Mouse (Mus musculus): Measurements from ENCODE around the gene Itprip. TPM values are rescaled to one million over a fixed set of nuclear protein-coding genes. Genes with fewer than 3 reads are reported as not detected.
A peak's percentile ranks its signal among the peaks of the same experiment; 100 is the strongest.

Gene Itprip
- polyA plus RNA-seq, 1 experiment: 8.0 TPM

GRCm38 (mm10) chr19:47886617-47887016 is 32.5 kb downstream of the Itprip start:
- Histone ChIP-seq H3K4me1 (ENCODE audit: control insufficient read depth, insufficient read depth, low read length) (peaks cover 9% of the 10 kb centered on the region), H3K27me3 (replicated peaks; ENCODE audit: control insufficient read depth, insufficient read depth, low read length) (no peaks in the 10 kb centered on the region), H3K4me3 (ENCODE audit: insufficient read depth, low read depth, low read length) (no peak overlapping the region), H3K27ac (ENCODE audit: insufficient read depth, low read depth, low read length) (peak overlapping the region; percentile 81), H3K36me3 (ENCODE audit: control insufficient read depth, insufficient read depth, low read length) (no peaks in the 10 kb centered on the region)
- WGBS: 44% methylated on average over 7 of the region's 7 CpGs
- DNase-seq: peak; percentile 94
- TF ChIP-seq CTCF (conservative IDR thresholded peaks at IDR 0.05; ENCODE audit: insufficient read depth, insufficient read length, low read depth, low read length): no peak
- no peak for TF ChIP-seq POLR2A (IDR thresholded peaks at IDR 0.05; ENCODE audit: low read depth, low read length)

GRCm38 (mm10) chr19:47885886-47886285 is 33.2 kb downstream of the Itprip start:
- TF ChIP-seq POLR2A (IDR thresholded peaks at IDR 0.05; ENCODE audit: low read depth, low read length): no peak
- no peak for TF ChIP-seq CTCF (conservative IDR thresholded peaks at IDR 0.05; ENCODE audit: insufficient read depth, insufficient read length, low read depth, low read length)
- DNase-seq: no peak
- 67% methylated on average over 11 of the region's 11 CpGs for WGBS
- Histone ChIP-seq H3K4me1 (ENCODE audit: control insufficient read depth, insufficient read depth, low read length) (peaks cover 9% of the 10 kb centered on the region), H3K4me3 (ENCODE audit: insufficient read depth, low read depth, low read length) (no peak overlapping the region), H3K27ac (ENCODE audit: insufficient read depth, low read depth, low read length) (peak overlapping the region; percentile 15), H3K36me3 (ENCODE audit: control insufficient read depth, insufficient read depth, low read length) (no peaks in the 10 kb centered on the region), H3K27me3 (replicated peaks; ENCODE audit: control insufficient read depth, insufficient read depth, low read length) (no peaks in the 10 kb centered on the region)

DNA sequence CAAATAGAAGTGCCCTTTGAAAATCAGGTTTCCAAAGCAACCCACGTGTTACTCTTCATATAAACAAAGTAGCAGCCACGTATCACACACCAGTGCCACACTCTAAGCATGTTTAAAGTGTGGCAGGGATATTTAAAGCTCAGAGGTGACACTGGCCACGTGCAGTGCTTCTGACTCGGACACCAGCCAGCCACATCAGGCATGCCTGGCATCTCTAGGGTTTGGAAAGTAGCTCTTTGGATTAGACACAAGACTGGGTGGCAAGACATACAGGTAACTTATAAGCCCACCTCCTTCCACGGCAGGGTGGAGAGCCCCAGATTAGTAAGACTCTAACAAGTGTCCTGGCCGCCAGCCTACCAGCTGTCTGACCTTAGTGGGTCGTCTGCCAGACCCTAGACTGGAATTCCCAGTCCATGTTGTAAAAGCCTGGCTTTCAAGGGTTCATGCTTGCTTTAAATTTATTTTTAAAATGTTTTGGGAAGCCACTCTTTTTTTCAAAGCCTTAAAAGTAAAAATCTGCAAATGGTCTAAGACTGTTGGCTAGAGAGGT is 33.8 kb downstream of the Itprip start:
- H3K4me1 ChIP-seq (ENCODE audit: control insufficient read depth, insufficient read depth, low read length): peaks cover 8% of the 10 kb centered on the region
- H3K36me3 ChIP-seq (ENCODE audit: control insufficient read depth, insufficient read depth, low read length): no peaks in the 10 kb centered on the region
- TF ChIP-seq CTCF (conservative IDR thresholded peaks at IDR 0.05; ENCODE audit: insufficient read depth, insufficient read length, low read depth, low read length): no peak
- no peak for TF ChIP-seq POLR2A (IDR thresholded peaks at IDR 0.05; ENCODE audit: low read depth, low read length)
- DNase-seq: no peak
- H3K4me3 ChIP-seq (ENCODE audit: insufficient read depth, low read depth, low read length): no peak overlapping the region
- 51% methylated on average over 7 of the region's 7 CpGs for WGBS
- H3K27me3 ChIP-seq (replicated peaks; ENCODE audit: control insufficient read depth, insufficient read depth, low read length): no peaks in the 10 kb centered on the region
- H3K27ac ChIP-seq (ENCODE audit: insufficient read depth, low read depth, low read length): peak overlapping the region; percentile 15; the same call in 1 of the 2 replicates

GRCm38 (mm10) chr19:47884296-47885085 is 34.6 kb downstream of the Itprip start:
- Histone ChIP-seq H3K36me3 (ENCODE audit: control insufficient read depth, insufficient read depth, low read length) (no peaks in the 10 kb centered on the region), H3K27me3 (replicated peaks; ENCODE audit: control insufficient read depth, insufficient read depth, low read length) (no peaks in the 10 kb centered on the region), H3K27ac (ENCODE audit: insufficient read depth, low read depth, low read length) (no peak overlapping the region), H3K4me3 (ENCODE audit: insufficient read depth, low read depth, low read length) (no peak overlapping the region), H3K4me1 (ENCODE audit: control insufficient read depth, insufficient read depth, low read length) (peaks cover 4% of the 10 kb centered on the region)
- 66% methylated on average over 13 of the region's 13 CpGs for WGBS
- TF ChIP-seq CTCF (conservative IDR thresholded peaks at IDR 0.05; ENCODE audit: insufficient read depth, insufficient read length, low read depth, low read length) (no peak), POLR2A (IDR thresholded peaks at IDR 0.05; ENCODE audit: low read depth, low read length) (no peak)
- DNase-seq: peak; percentile 25

DNA sequence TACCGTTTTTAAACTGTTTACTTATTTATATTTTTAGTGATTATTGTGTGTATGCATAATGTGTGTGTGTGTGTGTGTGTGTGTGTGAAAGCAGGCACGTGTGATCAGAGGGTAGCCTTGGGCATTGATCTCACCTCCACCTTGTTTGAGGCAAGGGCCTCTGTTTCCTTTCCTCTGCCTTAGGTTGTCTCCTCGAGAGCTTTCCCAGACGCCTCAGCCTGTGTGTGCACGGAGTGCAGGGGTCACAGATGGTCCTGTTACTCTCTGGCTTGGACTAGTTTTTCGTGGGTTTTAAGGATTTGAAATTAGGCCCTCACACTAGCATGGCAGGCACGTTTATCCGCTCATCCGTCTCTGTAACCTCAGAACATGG is 36.2 kb downstream of the Itprip start:
- peaks cover 3% of the 10 kb centered on the region; the same call in 1 of the 2 replicates for H3K4me1 ChIP-seq (ENCODE audit: control insufficient read depth, insufficient read depth, low read length)
- H3K27me3 ChIP-seq (replicated peaks; ENCODE audit: control insufficient read depth, insufficient read depth, low read length): no peaks in the 10 kb centered on the region
- no peaks in the 10 kb centered on the region for H3K36me3 ChIP-seq (ENCODE audit: control insufficient read depth, insufficient read depth, low read length)
- 55% methylated on average over 9 of the region's 9 CpGs for WGBS
- no peak overlapping the region for H3K4me3 ChIP-seq (ENCODE audit: insufficient read depth, low read depth, low read length)
- no peak overlapping the region for H3K27ac ChIP-seq (ENCODE audit: insufficient read depth, low read depth, low read length)
- DNase-seq: no peak
- TF ChIP-seq POLR2A (IDR thresholded peaks at IDR 0.05; ENCODE audit: low read depth, low read length) (no peak), CTCF (conservative IDR thresholded peaks at IDR 0.05; ENCODE audit: insufficient read depth, insufficient read length, low read depth, low read length) (no peak)

GRCm38 (mm10) chr19:47882151-47882881 is 36.8 kb downstream of the Itprip start:
- peak; percentile 80 for DNase-seq
- no peaks in the 10 kb centered on the region for H3K27me3 ChIP-seq (replicated peaks; ENCODE audit: control insufficient read depth, insufficient read depth, low read length)
- WGBS: 23% methylated on average over 11 of the region's 11 CpGs
- peaks cover 3% of the 10 kb centered on the region; the same call in 1 of the 2 replicates for H3K4me1 ChIP-seq (ENCODE audit: control insufficient read depth, insufficient read depth, low read length)
- no peak for TF ChIP-seq POLR2A (IDR thresholded peaks at IDR 0.05; ENCODE audit: low read depth, low read length)
- peak; percentile 100 for TF ChIP-seq CTCF (conservative IDR thresholded peaks at IDR 0.05; ENCODE audit: insufficient read depth, insufficient read length, low read depth, low read length)
- H3K4me3 ChIP-seq (ENCODE audit: insufficient read depth, low read depth, low read length): no peak overlapping the region
- H3K27ac ChIP-seq (ENCODE audit: insufficient read depth, low read depth, low read length): no peak overlapping the region
- no peaks in the 10 kb centered on the region for H3K36me3 ChIP-seq (ENCODE audit: control insufficient read depth, insufficient read depth, low read length)

DNA sequence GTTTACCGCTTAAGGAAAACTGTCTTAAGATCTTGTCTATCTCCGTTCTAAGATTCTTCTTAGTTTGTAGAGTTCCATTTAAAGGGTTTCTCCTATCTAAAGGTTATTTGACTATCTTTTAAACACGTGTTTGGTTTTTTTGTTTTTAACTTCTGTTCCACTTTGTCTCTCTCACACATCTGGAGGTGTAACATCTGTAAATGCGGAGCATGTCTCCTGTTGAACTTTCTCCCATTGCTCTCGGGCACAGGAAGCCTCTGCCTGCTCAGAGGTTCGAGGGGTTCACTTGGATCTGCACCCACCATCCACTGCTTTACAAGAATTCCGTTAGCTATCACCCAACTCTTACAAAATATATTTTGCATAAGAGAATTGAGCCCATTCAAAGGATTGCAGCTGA is 37.6 kb downstream of the Itprip start:
- no peaks in the 10 kb centered on the region for H3K27me3 ChIP-seq (replicated peaks; ENCODE audit: control insufficient read depth, insufficient read depth, low read length)
- no peak overlapping the region for H3K27ac ChIP-seq (ENCODE audit: insufficient read depth, low read depth, low read length)
- TF ChIP-seq CTCF (conservative IDR thresholded peaks at IDR 0.05; ENCODE audit: insufficient read depth, insufficient read length, low read depth, low read length): no peak
- TF ChIP-seq POLR2A (IDR thresholded peaks at IDR 0.05; ENCODE audit: low read depth, low read length): no peak
- no peak overlapping the region for H3K4me3 ChIP-seq (ENCODE audit: insufficient read depth, low read depth, low read length)
- H3K4me1 ChIP-seq (ENCODE audit: control insufficient read depth, insufficient read depth, low read length): no peaks in the 10 kb centered on the region; the same call in 1 of the 2 replicates
- WGBS: 83% methylated on average over 7 of the region's 7 CpGs
- H3K36me3 ChIP-seq (ENCODE audit: control insufficient read depth, insufficient read depth, low read length): no peaks in the 10 kb centered on the region
- DNase-seq: no peak
